Mouse (Mus musculus) layer of hippocampus, adult 2 months (tissue): ENCODE measurements around the gene Cfap20. TPM values are rescaled to one million over a fixed set of nuclear protein-coding genes. Genes with fewer than 3 reads are reported as not detected.
"Not testable (repeated sequence)": the region's sequence is repeated elsewhere in the genome, so short reads cannot be mapped to it uniquely, and the experiment has no call there.

ENCODE experiments used
- DNase-seq, 2 experiments: peaks; one replicate each; pipeline ENCODE4 v3.0.0; 2022; ENCODE audit warnings: low spot score in 2 of 2
- H3K27ac ChIP-seq: fragments of 200-600 bp; 2 replicates; pipeline ENCODE4 v1.8.1; 2022
- H3K4me3 ChIP-seq: fragments of 200-600 bp; 2 replicates; pipeline ENCODE4 v1.8.1; 2022; ENCODE audit warnings: mild to moderate bottlenecking
- CTCF ChIP-seq: fragments of 200-600 bp; conservative IDR thresholded peaks from 2 replicates; pipeline ENCODE4 v1.8.1; 2022; ENCODE audit warnings: antibody characterized with exemption, mild to moderate bottlenecking, moderate library complexity
- total RNA-seq, 2 experiments: library from RNA; stranded (reverse); gene quantifications; 2 replicates each; pipeline ENCODE4 v1.2.3; 2021

Gene Cfap20
- total RNA-seq, 2 experiments from 2014 or later, result 53.8 to 59.9 TPM

GRCm38 (mm10) chr8:95399131-95399530, 35.5 kb downstream of the Cfap20 start:
- no peak overlapping the region for H3K27ac ChIP-seq
- H3K4me3 ChIP-seq, result no peak overlapping the region
- TF ChIP-seq CTCF, result no peak
- no peak for DNase-seq

- H3K4me3 ChIP-seq, result no peak overlapping the region
- DNase-seq, result no peak
- no peak for TF ChIP-seq CTCF
- H3K27ac ChIP-seq, result no peak overlapping the region
Observed at GRCm38 (mm10) chr8:95397201-95397600, 37.5 kb downstream of the Cfap20 start.

GRCm38 (mm10) chr8:95396752-95397151, 37.9 kb downstream of the Cfap20 start:
- no peak for DNase-seq
- Histone ChIP-seq H3K27ac (no peak overlapping the region), H3K4me3 (no peak overlapping the region)
- TF ChIP-seq CTCF, result no peak

- no peak overlapping the region for H3K4me3 ChIP-seq
- H3K27ac ChIP-seq, result no peak overlapping the region
- TF ChIP-seq CTCF, result no peak
- no peak for DNase-seq
Observed at GRCm38 (mm10) chr8:95395186-95395918, 39.3 kb downstream of the Cfap20 start.

- DNase-seq, result no peak
- TF ChIP-seq CTCF, result no peak
- Histone ChIP-seq H3K27ac (no peak overlapping the region), H3K4me3 (no peak overlapping the region)
Observed at GRCm38 (mm10) chr8:95392604-95393003, 42.1 kb downstream of the Cfap20 start.

- H3K27ac ChIP-seq, result no peak overlapping the region
- no peak for TF ChIP-seq CTCF
- no peak overlapping the region for H3K4me3 ChIP-seq
- no peak for DNase-seq
Observed at GRCm38 (mm10) chr8:95391101-95391500, 43.6 kb downstream of the Cfap20 start.

GRCm38 (mm10) chr8:95390312-95390711, 44.4 kb downstream of the Cfap20 start:
- no peak overlapping the region for H3K4me3 ChIP-seq
- H3K27ac ChIP-seq, result no peak overlapping the region
- no peak for DNase-seq
- TF ChIP-seq CTCF, result no peak

- Histone ChIP-seq H3K27ac (no peak overlapping the region), H3K4me3 (no peak overlapping the region)
- no peak for DNase-seq
- TF ChIP-seq CTCF, result no peak
Observed at GRCm38 (mm10) chr8:95387936-95388335, 46.7 kb downstream of the Cfap20 start.

GRCm38 (mm10) chr8:95387221-95387620, 47.4 kb downstream of the Cfap20 start:
- no peak for TF ChIP-seq CTCF
- DNase-seq, result no peak

GRCm38 (mm10) chr8:95386037-95386436, 48.6 kb downstream of the Cfap20 start:
- no peak for TF ChIP-seq CTCF
- Histone ChIP-seq H3K4me3 (no peak overlapping the region), H3K27ac (no peak overlapping the region)
- DNase-seq, result no peak

More at GRCm38 (mm10) chr8:95387221-95387620, 47.4 kb downstream of the Cfap20 start:
- no peak overlapping the region for H3K27ac ChIP-seq
- no peak overlapping the region for H3K4me3 ChIP-seq

GRCm38 (mm10) chr8:95384501-95384900, 50.2 kb downstream of the Cfap20 start:
- TF ChIP-seq CTCF, result no peak
- no peak for DNase-seq
- H3K27ac ChIP-seq, result no peak overlapping the region
- H3K4me3 ChIP-seq, result no peak overlapping the region

- H3K27ac ChIP-seq, result no peak overlapping the region
Observed at GRCm38 (mm10) chr8:95381595-95381994, 53.1 kb downstream of the Cfap20 start.

GRCm38 (mm10) chr8:95380953-95381352, 53.7 kb downstream of the Cfap20 start:
- Histone ChIP-seq H3K4me3 (no peak overlapping the region), H3K27ac (no peak overlapping the region)
- TF ChIP-seq CTCF, result no peak
- no peak for DNase-seq

More at GRCm38 (mm10) chr8:95381595-95381994, 53.1 kb downstream of the Cfap20 start:
- H3K4me3 ChIP-seq, result no peak overlapping the region
- no peak for DNase-seq
- TF ChIP-seq CTCF, result no peak

- not testable (repeated sequence) for DNase-seq
Observed at GRCm38 (mm10) chr8:95378928-95379327, 55.7 kb downstream of the Cfap20 start.

GRCm38 (mm10) chr8:95377863-95378291, 56.8 kb downstream of the Cfap20 start:
- DNase-seq, result no peak

More at GRCm38 (mm10) chr8:95378928-95379327, 55.7 kb downstream of the Cfap20 start:
- H3K27ac ChIP-seq, H3K4me3 ChIP-seq: not testable (repeated sequence)

More at GRCm38 (mm10) chr8:95377863-95378291, 56.8 kb downstream of the Cfap20 start:
- Histone ChIP-seq H3K4me3 (no peak overlapping the region), H3K27ac (no peak overlapping the region)
- TF ChIP-seq CTCF, result no peak
